Mouse (Mus musculus) embryonic facial prominence, embryonic 13.5 days (tissue): ENCODE results near the gene Ppfia4. TPM values are rescaled to one million over a fixed set of nuclear protein-coding genes. Genes with fewer than 3 reads are reported as not detected.

ENCODE experiments used
- ATAC-seq: fragments of 200-750 bp; cut with Nextera tagmentation; 2 replicates; pipeline ENCODE4 v1.8.0; 2017; ENCODE audit warnings: low read depth; ENCODE audit not compliant: insufficient number of reproducible peaks, insufficient read depth, low FRiP score, low TSS enrichment
- H3K27ac ChIP-seq: fragments of 300-500 bp; sonication (generic); 2 replicates; pipeline ENCODE4 v1.5.1; 2015; ENCODE audit warnings: moderate library complexity, mild to moderate bottlenecking, inconsistent platforms
- H3K27me3 ChIP-seq: fragments of 300-500 bp; sonication (generic); 2 replicates; pipeline ENCODE4 v1.6.1; 2015; ENCODE audit warnings: mild to moderate bottlenecking, inconsistent platforms
- H3K36me3 ChIP-seq: fragments of 300-500 bp; sonication (generic); 2 replicates; pipeline ENCODE4 v1.6.1; 2015; ENCODE audit warnings: mild to moderate bottlenecking, inconsistent platforms
- H3K4me1 ChIP-seq: fragments of 300-500 bp; sonication (generic); 2 replicates; pipeline ENCODE4 v1.6.1; 2015; ENCODE audit warnings: inconsistent platforms
- H3K4me2 ChIP-seq: fragments of 300-500 bp; sonication (generic); 2 replicates; pipeline ENCODE4 v1.6.1; 2015; ENCODE audit warnings: moderate library complexity, mild to moderate bottlenecking, inconsistent platforms
- H3K4me3 ChIP-seq: fragments of 300-500 bp; sonication (generic); 2 replicates; pipeline ENCODE4 v1.5.1; 2015; ENCODE audit warnings: mild to moderate bottlenecking, inconsistent platforms
- H3K9ac ChIP-seq: fragments of 300-500 bp; sonication (generic); 2 replicates; pipeline ENCODE4 v1.6.1; 2015; ENCODE audit warnings: mild to moderate bottlenecking, inconsistent platforms
- H3K9me3 ChIP-seq: fragments of 300-500 bp; sonication (generic); 2 replicates; pipeline ENCODE4 v1.6.1; 2016; ENCODE audit warnings: inconsistent platforms
- WGBS: fragments of 180-500 bp; shearing (Covaris S2); methylation state at CpG from one replicate; pipeline ENCODE4 v1.1.7; 2015; ENCODE audit warnings: mixed read lengths; 5-methylcytosine and 5-hydroxymethylcytosine counted together
- polyA plus RNA-seq: library from polyadenylated mRNA; unstranded; fragments of >200 nt; fragmentation: Nextera tagmentation; extraction: Ambion mirVana; gene quantifications from 2 replicates; pipeline ENCODE4 v1.2.1, GENCODE M21; 2015

Ppfia4 gene
- polyA plus RNA-seq, 1 experiment from 2014 or later, result 5.0 TPM

DNA sequence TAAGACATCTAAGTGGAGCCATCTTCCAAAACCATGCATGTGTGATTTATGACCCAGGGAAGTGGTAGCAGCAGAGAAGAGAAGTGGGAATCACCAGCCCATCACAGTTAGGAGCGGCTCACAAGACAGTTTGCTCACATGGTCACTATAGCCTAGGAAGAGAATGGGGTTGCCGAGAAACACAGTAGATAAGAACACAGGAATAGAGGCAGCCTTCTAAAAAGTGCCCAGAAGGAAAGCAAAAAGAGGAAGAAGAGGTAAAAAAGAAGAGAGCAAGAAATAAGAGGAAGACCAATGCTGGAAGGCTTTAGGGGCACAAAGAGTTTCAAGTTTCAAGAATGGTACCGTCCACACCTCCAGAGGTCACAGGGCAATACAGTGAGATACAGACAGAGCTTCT, 50.4 kb downstream of the Ppfia4 start:
- H3K9ac ChIP-seq, result no peak overlapping the region
- H3K27me3 ChIP-seq, result no peaks in the 10 kb centered on the region
- H3K9me3 ChIP-seq, result no peaks in the 10 kb centered on the region
- H3K36me3 ChIP-seq, result no peaks in the 10 kb centered on the region
- WGBS, result 71% methylated on average over 3 of the region's 3 CpGs
- H3K4me2 ChIP-seq, result no peak overlapping the region
- ATAC-seq, result no peak
- H3K27ac ChIP-seq, result no peak overlapping the region
- H3K4me1 ChIP-seq, result no peaks in the 10 kb centered on the region; the same call in 1 of the 2 replicates
- no peak overlapping the region for H3K4me3 ChIP-seq

GRCm38 (mm10) chr1:134281563-134281962, 51.2 kb downstream of the Ppfia4 start:
- no peak for ATAC-seq
- H3K4me2 ChIP-seq, result no peak overlapping the region
- no peaks in the 10 kb centered on the region for H3K9me3 ChIP-seq
- no peak overlapping the region for H3K9ac ChIP-seq
- no peak overlapping the region for H3K4me3 ChIP-seq
- H3K27ac ChIP-seq, result no peak overlapping the region
- H3K27me3 ChIP-seq, result no peaks in the 10 kb centered on the region
- 72% methylated on average over 4 of the region's 4 CpGs for WGBS
- no peaks in the 10 kb centered on the region for H3K36me3 ChIP-seq
- no peaks in the 10 kb centered on the region; the same call in 1 of the 2 replicates for H3K4me1 ChIP-seq

DNA sequence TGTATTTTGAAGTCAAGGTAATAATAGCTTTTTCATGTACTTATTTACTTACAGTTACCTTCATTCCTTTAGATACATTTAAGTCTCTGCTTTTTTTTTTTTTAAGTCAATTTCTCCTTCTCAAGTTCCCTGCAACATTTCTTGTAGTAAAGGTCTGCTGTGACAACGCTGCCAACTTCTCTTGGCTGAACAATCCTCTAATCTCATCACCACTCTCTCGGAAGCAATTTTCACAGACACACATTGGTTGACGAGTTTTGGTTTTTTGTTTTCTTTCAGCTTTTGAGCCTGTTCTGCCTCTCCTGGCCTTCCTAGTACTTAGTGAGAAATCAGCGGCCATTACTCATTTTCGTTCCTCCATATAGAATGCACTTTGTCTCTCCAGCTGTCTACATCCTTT, 52.6 kb downstream of the Ppfia4 start:
- Histone ChIP-seq H3K27ac (no peak overlapping the region), H3K4me3 (no peak overlapping the region), H3K4me2 (no peak overlapping the region), H3K27me3 (no peaks in the 10 kb centered on the region), H3K9me3 (no peaks in the 10 kb centered on the region), H3K36me3 (no peaks in the 10 kb centered on the region), H3K9ac (no peak overlapping the region), H3K4me1 (no peaks in the 10 kb centered on the region; the same call in 1 of the 2 replicates)
- ATAC-seq, result no peak
- WGBS, result 83% methylated on average over 5 of the region's 5 CpGs

DNA sequence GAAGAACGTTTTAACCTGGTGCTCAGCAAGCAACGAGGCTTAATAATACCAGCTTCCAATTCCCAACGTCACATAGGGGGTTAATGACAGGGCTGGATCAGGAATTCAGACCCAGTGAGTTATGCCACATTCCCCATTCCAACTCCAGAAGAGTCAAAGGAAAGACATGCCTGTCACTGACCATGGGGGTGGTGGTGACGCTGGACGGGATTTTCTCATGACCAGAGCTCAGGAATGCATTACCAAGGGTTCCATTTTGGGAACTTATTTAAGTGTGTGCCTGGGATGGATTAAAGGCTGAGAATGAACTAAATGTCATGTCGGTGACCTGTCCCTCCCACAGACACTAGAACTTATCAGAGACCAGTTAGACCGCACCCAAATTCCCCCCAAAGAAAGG, 55.9 kb downstream of the Ppfia4 start:
- H3K9ac ChIP-seq, result no peak overlapping the region
- H3K27me3 ChIP-seq, result no peaks in the 10 kb centered on the region
- no peak for ATAC-seq
- H3K36me3 ChIP-seq, result no peaks in the 10 kb centered on the region
- H3K4me2 ChIP-seq, result no peak overlapping the region
- 75% methylated on average over 7 of the region's 7 CpGs for WGBS
- no peaks in the 10 kb centered on the region for H3K9me3 ChIP-seq
- H3K4me3 ChIP-seq, result no peak overlapping the region
- H3K27ac ChIP-seq, result no peak overlapping the region
- peaks cover 21% of the 10 kb centered on the region for H3K4me1 ChIP-seq

DNA sequence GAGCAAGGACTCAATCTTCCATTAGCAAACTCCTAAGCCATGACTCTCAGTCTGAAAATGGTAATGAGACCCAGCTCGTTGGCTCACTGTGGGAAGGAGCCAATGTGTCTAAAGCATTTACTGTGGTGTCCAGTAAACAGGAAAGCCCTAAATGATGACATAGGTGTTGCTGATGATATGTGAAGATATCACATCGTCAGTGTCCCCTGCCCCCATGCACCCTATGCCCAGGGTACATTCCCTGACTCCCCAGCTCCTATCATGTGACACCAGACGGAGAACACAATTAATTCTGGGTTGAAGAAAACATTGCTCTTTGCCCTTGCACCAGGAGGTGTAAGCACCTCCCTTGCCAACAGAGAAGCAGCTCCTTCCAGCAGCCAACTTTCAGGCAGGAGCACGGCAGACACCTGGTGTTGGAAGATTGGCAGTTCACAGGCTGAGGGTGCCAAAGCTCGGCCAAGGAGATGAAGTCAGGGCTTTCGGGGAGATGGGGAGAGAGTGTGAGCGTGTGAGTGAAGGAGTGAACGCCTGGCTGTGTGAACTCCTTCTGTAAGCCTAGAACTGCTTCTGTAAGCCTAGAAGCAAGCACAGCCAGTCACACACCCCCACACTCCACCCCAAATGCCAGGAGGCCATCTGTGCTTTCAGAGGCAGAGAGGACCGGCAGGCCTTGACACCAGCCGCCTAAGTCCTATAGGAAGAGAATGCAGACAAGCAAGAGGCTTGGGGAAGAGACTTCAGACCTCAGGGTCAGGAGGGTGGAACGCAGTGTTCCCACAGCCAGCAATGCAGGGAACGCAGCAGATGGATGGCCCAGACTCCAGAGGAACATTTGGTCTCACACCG, 56.9 kb downstream of the Ppfia4 start:
- no peak overlapping the region for H3K9ac ChIP-seq
- 73% methylated on average over 13 of the region's 13 CpGs for WGBS
- no peak for ATAC-seq
- H3K4me1 ChIP-seq, result peaks cover 21% of the 10 kb centered on the region
- no peaks in the 10 kb centered on the region for H3K36me3 ChIP-seq
- H3K27ac ChIP-seq, result no peak overlapping the region
- no peaks in the 10 kb centered on the region for H3K27me3 ChIP-seq
- no peak overlapping the region for H3K4me2 ChIP-seq
- H3K9me3 ChIP-seq, result no peaks in the 10 kb centered on the region
- no peak overlapping the region for H3K4me3 ChIP-seq

GRCm38 (mm10) chr1:134274483-134274920, 58.2 kb downstream of the Ppfia4 start:
- no peaks in the 10 kb centered on the region for H3K27me3 ChIP-seq
- no peak overlapping the region for H3K9ac ChIP-seq
- no peaks in the 10 kb centered on the region for H3K36me3 ChIP-seq
- no peaks in the 10 kb centered on the region for H3K9me3 ChIP-seq
- peaks cover 21% of the 10 kb centered on the region for H3K4me1 ChIP-seq
- H3K27ac ChIP-seq, result no peak overlapping the region
- H3K4me2 ChIP-seq, result no peak overlapping the region
- no peak for ATAC-seq
- H3K4me3 ChIP-seq, result no peak overlapping the region
- WGBS, result 82% methylated on average over 7 of the region's 7 CpGs

DNA sequence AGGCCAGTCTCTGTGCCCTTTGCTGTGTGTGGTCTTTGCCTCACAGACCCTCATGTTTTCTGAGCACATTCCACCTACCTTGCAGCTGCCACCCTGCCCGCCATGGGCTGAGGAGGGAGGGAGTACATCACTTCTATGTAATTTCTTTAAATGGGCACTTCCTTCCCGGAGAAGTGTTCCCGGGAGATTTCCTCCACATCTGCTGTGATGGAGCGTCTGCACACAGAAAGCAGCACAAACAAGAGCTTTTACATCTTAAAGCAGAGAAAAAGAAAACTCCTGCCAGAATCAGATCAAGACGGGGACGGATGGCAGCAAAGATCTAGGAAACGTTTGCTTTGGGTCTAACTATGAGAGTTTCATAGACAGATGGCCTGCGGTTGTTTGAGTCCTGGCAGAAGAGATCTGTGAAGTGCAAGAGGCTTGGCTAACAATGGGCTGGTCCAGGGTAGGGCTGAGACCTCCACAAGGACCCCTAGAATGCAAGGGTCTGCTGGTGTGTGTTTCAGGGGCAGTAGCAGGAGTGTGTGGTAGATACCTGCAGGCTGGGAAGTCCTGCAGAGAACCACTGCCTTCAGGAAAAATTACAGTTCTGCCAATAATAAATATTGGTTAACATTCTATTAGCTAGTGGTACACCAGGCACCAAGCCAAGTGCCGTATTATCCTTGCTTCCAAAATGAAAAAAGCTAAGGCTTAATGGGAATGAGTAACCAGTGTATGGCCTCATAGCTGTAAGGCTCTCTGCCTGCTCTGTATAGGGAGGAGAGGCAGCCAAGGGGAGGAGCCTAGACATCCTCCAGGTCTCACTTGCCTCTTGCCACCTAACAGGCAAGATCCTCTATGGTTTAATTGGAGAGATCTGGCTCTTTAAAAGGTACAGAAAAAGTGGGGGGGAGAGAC, 59.0 kb downstream of the Ppfia4 start:
- Histone ChIP-seq H3K4me2 (no peak overlapping the region), H3K36me3 (no peaks in the 10 kb centered on the region), H3K27me3 (no peaks in the 10 kb centered on the region), H3K4me1 (peaks cover 21% of the 10 kb centered on the region), H3K9ac (0 out of 2 replicates have a peak overlapping the region, but pooled peaks have one; percentile 17), H3K4me3 (no peak overlapping the region), H3K27ac (peak overlapping the region; percentile 51), H3K9me3 (no peaks in the 10 kb centered on the region)
- ATAC-seq, result no peak
- WGBS, result 32% methylated on average over 9 of the region's 9 CpGs

- no peaks in the 10 kb centered on the region for H3K36me3 ChIP-seq
- no peak for ATAC-seq
These were observed 59.9 kb downstream of the Ppfia4 start for GRCm38 (mm10) chr1:134272754-134273250.

DNA sequence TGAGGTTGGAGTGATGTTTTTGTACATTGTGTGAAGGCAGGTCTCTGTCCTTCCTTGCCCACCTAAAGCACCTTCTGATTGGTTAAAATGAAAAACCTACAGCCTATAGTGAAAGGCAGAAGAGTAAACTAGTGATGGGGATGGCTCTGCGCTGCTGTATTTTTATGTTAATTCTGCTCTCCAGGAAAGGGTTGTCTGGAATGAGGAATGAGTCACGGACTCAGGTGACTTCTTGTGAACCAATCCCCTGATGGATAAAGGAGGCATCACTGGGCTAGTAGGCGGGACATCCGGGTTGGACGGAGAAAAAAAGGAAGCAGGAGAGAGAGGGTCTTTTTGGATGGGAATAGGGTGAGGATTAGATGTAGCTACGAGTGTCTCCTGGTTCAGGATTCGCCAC, 62.7 kb downstream of the Ppfia4 start:
- Histone ChIP-seq H3K27ac (no peak overlapping the region), H3K9me3 (no peaks in the 10 kb centered on the region), H3K9ac (no peak overlapping the region), H3K4me3 (no peak overlapping the region), H3K27me3 (no peaks in the 10 kb centered on the region), H3K4me2 (no peak overlapping the region), H3K36me3 (no peaks in the 10 kb centered on the region), H3K4me1 (peaks cover 21% of the 10 kb centered on the region)
- 70% methylated on average over 7 of the region's 7 CpGs for WGBS
- ATAC-seq, result no peak

More at GRCm38 (mm10) chr1:134272754-134273250, 59.9 kb downstream of the Ppfia4 start:
- Histone ChIP-seq H3K4me1 (peaks cover 21% of the 10 kb centered on the region), H3K4me2 (no peak overlapping the region), H3K27me3 (no peaks in the 10 kb centered on the region), H3K9me3 (no peaks in the 10 kb centered on the region), H3K4me3 (no peak overlapping the region), H3K27ac (no peak overlapping the region), H3K9ac (no peak overlapping the region)
- WGBS, result 72% methylated on average over 5 of the region's 5 CpGs

DNA sequence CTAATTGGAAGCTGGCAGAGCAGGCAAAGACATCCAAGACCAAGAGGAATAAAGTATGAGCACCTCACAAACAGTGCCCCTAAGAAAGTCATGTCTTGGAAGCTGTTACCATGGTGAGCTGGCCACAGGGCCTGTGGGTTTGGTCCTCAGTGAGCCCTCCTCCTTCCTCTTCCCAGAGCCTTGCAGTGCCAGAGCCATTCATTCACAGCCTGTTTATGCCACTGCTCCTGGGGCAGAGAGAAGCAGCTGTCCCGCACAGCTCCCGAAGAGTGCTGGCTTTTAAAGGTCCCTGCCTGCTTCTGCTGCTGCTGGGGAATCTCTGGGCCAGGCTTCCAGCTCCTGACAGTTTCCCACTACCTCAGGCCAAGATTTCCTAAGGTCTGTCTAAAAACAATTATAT, 66.9 kb downstream of the Ppfia4 start:
- H3K9me3 ChIP-seq, result peaks cover 3% of the 10 kb centered on the region; the same call in 1 of the 2 replicates
- 43% methylated on average over 2 of the region's 2 CpGs for WGBS

DNA sequence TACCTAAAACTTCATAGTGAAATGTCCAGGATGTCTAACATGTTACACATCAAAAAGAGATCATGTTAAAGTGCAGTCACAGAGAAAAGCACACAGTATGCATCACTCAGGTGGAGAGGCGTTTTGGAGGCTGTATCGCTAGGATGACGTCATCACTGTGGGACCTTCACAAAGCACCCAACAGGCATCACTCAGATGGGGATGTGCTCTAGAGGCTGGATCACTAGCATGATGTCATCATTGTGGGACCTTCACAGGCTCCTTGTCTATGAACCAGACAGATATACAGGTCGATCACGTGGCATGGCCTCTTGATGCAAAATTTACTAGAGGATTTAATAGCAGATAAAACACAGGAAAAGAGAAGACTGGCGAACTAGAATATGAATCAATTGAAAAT, 68.4 kb downstream of the Ppfia4 start:
- H3K4me3 ChIP-seq, result no peak overlapping the region
- no peaks in the 10 kb centered on the region for H3K36me3 ChIP-seq
- 88% methylated on average over 6 of the region's 6 CpGs for WGBS
- H3K9ac ChIP-seq, result no peak overlapping the region
- H3K4me1 ChIP-seq, result no peaks in the 10 kb centered on the region
- no peaks in the 10 kb centered on the region for H3K27me3 ChIP-seq
- H3K9me3 ChIP-seq, result peaks cover 3% of the 10 kb centered on the region; the same call in 1 of the 2 replicates
- no peak overlapping the region for H3K4me2 ChIP-seq
- no peak overlapping the region for H3K27ac ChIP-seq
- ATAC-seq, result no peak

More for the DNA sequence above, 66.9 kb downstream of the Ppfia4 start:
- H3K27ac ChIP-seq, result no peak overlapping the region
- no peak overlapping the region for H3K4me3 ChIP-seq
- no peaks in the 10 kb centered on the region for H3K4me1 ChIP-seq
- no peaks in the 10 kb centered on the region for H3K36me3 ChIP-seq
- H3K9ac ChIP-seq, result no peak overlapping the region
- H3K27me3 ChIP-seq, result no peaks in the 10 kb centered on the region
- ATAC-seq, result no peak
- H3K4me2 ChIP-seq, result no peak overlapping the region
